Mouse (Mus musculus): ENCODE results near the gene Mid1. TPM values are rescaled to one million over a fixed set of nuclear protein-coding genes. Genes with fewer than 3 reads are reported as not detected.
"Not testable (repeated sequence)": the region's sequence is repeated elsewhere in the genome, so short reads cannot be mapped to it uniquely, and the experiment has no call there.

Gene Mid1
- total RNA-seq, 2 experiments from 2014 or later, result 21.7 to 22.5 TPM

DNA sequence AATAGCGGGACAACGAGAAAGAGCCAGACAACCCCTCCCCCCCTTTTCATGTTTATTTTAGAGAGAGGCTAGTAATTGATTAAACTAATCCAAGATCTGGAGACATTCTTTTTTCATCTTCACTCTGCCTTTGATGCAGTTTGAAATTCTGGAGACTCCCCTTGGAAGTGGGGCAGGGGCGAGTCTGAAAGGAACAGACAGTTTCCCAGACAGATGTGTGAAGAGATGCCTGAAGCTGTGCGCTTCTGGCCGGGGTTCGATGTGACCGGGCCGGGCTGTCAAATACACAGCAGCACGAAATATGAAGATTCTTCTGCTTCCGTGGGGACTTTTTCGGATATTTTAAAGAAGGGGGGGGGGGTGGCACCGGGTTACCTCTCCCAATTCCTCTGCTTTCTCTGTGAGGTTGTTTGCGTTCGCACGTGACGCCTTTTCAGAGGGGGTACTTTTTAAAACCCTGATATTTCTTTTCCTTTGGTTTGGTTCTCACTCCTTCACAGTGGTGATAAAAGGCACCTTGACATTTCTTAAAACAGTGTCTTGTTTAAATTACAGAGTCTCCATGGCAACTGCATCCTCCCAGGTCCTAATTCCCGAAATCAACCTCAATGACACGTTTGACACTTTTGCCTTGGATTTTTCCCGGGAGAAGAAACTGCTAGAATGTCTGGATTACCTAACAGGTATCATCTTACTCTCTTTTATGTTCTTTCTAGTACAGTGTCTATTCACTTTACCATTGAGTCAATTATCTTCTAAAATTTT lies 298.6 kb downstream of the Mid1 start:
- peak; percentile 36 to 46 for DNase-seq (ENCODE audit: low spot score in 2 of 2)

DNA sequence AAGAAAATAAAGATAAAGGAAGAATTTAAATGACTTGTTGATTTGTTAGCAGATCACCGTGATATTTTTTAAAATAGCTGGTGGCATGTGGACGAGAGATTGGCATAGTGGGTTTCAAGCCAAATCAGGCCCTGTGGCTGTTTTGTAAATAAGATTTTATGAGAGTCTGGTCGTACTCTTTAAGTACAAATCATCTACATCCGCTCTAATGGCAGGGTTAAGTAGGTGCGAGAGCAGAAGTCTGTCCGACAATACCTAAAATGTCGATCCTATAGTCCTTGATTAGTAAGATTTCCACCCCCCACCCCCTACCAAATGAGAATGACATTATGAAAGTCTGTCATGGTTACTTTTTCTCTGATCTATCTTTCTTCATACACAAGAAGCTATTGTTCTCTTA lies 299.3 kb downstream of the Mid1 start:
- DNase-seq (ENCODE audit: low spot score in 2 of 2), result peak in 1 of 2 experiments; percentile 12

DNA sequence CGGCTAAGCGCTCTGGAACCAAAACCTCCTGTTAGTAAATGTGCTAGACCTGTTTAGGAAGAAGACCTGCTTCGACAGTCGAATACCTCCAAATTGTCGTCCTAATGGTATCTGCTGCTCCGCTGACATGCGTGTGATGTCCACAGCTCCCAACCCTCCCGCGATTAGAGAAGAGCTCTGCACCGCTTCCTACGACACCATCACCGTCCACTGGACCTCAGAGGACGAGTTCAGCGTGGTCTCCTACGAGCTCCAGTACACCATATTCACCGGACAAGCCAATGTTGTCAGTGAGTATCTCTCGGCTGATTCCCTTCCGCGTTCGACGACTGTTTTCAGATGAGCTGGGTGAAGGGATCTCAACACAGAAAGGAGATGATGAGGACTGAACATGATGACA lies 299.9 kb downstream of the Mid1 start:
- peak; percentile 44 to 55 for DNase-seq (ENCODE audit: low spot score in 2 of 2)

DNA sequence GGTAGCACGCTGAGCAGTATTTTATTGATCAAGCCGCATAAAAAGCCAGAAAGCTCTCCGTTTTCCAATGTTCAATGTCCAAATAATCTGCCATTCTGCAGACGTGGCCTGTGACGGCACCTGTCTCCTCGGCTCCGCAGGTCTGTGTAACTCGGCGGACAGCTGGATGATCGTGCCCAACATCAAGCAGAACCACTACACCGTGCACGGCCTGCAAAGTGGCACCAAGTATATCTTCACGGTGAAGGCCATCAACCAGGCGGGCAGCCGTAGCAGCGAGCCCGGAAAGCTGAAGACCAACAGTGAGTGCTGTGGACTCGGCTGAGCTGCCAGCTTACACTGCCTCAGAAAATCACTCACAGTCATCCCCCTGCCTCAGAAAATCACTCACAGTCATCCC lies 300.8 kb downstream of the Mid1 start:
- peak; percentile 61 to 75 for DNase-seq (ENCODE audit: low spot score in 2 of 2)

DNA sequence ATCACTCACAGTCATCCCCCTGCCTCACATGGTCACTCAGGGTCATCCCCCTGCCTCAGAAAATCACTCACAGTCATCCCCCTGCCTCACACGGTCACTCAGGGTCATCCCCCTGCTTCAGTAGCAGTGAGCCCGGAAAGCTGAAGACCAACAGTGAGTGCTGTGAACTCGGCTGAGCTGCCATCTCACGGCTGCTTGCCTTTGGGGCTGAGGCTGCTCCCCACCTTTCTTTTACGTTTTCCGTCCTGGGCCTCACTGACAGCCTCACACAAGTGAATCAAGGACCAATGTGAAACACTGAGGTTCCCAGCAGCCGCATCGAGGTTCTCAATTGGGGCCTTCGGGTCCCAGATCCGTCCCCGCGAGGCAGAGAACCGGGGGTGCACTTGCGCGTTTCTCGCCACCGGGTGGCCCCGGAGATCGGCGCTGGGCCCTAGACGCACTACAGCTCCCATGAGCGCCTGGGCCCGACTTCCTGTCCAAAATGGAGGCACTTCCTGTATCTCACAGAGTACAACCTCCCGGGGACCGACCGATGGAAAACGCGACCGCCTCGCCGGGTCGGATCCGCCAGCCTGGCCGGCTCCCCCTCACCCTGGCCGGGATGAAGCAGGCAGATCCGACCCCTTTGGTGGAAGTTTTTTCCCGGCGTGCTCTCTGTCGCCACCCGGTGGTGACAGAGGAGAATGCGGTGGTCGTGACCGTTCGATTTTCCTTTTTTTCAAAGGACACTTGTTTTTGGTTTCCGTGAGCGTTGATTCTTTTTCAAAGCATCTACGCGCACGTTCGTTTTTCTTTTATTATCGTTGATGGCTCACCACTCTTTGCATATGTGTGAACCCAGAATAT lies 301.7 kb downstream of the Mid1 start:
- DNase-seq (ENCODE audit: low spot score in 2 of 2), result peak; percentile 85

DNA sequence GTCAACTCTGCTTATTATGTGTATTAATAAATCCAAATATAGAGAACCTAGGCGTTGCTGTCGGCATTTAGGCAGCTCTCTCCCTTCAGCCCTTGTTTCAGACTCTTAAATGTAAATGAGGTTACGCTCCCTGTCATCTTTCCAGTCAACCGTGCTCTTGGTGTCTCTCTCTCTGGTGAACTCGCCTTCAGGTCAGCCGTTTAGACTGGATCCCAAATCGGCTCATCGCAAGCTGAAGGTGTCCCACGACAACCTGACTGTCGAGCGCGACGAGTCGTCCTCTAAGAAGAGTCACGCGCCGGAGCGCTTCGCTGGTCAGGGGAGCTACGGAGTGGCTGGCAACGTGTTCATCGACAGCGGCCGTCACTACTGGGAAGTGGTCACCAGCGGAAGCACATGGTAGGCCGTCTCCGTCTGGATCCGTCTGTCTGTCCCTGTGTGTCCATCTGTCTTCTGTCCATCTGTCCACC lies 302.4 kb downstream of the Mid1 start:
- peak; percentile 80 to 85 for DNase-seq (ENCODE audit: low spot score in 2 of 2)

DNA sequence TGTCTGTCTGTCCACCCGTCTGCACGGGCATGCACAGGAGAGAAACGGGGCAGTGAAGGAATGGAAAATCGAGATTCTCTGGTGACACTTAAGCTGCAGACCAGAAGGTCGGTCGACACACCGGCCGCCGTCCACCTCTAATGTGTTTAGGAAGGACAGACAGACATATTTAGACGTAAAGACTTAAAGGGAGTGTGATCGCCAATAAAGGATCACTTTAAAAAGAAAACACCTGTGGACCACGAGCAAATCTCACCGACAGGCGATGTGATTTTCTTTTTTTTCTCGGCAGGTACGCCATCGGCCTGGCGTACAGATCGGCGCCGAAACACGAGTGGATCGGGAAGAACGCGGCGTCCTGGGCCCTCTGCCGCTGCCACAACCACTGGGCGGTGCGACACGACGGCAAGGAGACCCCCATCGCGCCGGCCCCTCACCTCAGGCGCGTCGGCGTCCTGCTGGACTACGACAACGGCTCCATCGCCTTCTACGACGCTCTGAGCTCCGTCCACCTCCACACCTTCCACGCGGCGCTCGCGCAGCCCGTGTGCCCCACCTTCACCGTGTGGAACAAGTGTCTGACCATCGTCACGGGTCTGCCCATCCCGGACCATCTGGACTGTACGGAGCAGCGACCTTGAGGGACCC lies 303.7 kb downstream of the Mid1 start:
- DNase-seq (ENCODE audit: low spot score in 2 of 2), result peak; percentile 66 to 82

DNA sequence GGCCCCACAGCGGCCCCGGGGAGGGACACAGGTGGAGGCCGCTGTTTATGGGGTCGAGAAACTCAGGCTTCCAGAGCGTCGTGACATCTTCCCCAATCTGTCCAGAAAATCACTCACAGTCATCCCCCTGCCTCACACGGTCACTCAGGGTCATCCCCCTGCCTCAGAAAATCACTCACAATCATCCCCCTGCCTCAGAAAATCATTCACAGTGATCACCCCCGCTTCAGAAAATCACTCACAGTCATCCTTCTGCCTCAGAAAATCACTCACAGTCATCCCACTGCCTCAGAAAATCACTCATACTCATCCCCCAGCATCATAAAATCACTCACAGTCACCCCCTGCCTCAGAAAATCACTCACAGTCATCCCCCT lies 304.2 kb downstream of the Mid1 start:
- DNase-seq (ENCODE audit: low spot score in 2 of 2), result not testable (repeated sequence)

DNA sequence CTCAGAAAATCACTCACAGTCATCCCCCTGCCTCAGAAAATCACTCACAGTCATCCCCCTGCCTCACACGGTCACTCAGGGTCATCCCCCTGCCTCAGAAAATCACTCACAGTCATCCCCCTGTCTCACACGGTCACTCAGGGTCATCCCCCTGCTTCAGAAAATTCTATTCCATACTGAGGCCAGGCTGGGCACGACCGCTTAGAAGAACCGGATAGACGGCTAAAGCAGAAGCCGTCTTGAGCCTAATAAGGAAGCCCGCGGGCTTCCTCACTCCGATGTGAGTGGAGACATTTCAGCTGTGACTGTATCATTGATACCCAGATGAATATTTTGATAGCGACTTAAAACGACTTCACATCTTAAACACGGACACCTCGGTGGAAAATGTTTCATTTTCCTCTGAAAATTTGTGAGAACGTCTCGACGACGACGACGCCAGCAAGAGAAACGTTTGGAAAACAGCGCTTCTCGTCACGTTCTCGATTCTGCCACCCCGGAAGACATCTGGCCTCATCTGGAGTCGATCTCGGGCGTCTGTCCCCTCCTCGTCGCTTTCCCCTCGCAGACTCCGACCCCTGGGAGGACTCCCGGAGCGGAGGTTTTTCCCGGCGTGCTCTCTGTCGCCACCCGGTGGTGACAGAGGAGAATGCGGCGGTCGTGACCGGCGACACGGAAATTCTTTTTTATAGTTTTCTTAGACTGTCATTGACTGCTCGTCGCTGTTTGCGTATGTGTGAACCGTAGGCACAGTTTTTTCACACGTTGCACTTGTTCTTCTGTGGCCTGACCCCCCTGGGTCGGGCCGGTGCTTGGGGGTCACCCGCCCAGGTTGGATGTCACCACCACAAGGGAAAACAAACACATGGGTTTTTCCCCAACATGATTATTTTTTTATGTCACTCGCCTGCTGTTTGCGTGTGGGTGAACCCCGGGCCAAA lies 305.0 kb downstream of the Mid1 start:
- peak; percentile 77 to 89 for DNase-seq (ENCODE audit: low spot score in 2 of 2)

DNA sequence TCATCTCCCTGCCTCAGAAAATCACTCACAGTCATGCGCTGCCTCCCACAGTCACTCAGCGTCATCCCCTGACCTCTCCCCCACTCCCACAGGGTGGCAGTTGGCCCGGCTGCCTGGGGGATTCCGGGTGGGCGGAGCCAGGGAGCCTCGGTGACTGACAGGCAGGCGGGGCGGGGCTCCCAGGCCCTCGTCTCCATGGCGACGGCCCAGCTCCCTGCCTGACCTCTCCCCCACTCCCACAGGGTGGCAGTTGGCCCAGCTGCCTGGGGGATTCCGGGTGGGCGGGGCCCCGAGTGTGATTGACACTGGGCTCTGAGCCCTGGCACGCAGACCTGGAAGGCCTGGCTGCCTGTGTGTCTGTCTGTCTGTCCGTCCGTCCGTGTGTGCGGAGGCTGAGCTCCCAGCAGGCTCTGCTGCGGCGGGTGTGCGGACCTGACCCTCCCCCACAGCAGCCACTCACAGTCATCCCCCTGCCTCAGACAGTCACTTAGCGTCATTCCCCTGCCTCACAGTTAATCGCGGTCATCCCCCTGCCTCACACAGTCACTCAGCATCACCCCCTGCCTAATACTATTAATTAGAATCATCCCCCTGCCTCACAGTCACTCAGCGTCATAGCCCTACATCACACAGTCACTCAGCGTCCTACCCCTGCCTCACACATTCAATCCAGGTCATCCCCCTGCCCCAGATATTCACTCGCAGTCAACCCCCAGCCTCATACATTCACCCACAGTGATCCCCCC lies 306.3 kb downstream of the Mid1 start:
- DNase-seq (ENCODE audit: low spot score in 2 of 2), result peak; percentile 97 to 100

DNA sequence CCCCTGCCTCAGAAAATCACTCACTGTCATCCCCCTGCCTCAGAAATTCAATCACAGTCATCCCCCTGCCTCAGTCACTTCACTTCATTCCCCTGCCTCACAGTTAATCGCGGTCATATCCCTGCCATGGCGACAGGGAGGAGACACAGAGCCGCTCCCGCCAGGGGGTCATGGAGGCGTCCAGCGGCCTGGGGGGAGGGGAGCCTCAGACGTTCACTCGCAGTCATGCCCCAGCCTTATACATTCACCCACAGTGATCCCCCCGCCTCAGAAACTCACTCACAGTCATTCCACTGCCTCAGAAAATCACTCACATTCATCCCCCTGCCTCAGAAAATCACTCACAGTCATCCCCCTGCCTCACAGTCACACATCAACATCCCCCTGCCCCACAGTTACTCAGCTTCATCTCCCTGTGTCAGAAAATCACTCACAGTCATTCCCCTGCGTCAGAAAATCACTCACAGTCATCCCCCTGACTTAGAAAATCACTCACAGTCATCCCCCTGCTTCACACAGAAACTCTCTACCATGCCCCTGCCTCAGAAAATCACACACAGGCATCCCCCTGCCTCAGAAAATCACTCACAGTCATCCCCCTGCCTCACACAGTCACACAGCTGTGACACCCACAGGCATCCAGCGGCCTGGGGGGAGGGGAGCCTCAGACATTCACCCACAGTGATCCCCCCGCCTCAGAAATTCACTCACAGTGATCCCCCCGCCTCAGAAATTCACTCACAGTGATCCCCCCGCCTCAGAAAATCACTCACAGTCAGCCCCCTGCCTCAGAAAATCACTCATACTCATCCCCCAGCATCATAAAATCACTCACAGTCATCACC lies 307.3 kb downstream of the Mid1 start:
- DNase-seq (ENCODE audit: low spot score in 2 of 2), result peak in 1 of 2 experiments; percentile 40

DNA sequence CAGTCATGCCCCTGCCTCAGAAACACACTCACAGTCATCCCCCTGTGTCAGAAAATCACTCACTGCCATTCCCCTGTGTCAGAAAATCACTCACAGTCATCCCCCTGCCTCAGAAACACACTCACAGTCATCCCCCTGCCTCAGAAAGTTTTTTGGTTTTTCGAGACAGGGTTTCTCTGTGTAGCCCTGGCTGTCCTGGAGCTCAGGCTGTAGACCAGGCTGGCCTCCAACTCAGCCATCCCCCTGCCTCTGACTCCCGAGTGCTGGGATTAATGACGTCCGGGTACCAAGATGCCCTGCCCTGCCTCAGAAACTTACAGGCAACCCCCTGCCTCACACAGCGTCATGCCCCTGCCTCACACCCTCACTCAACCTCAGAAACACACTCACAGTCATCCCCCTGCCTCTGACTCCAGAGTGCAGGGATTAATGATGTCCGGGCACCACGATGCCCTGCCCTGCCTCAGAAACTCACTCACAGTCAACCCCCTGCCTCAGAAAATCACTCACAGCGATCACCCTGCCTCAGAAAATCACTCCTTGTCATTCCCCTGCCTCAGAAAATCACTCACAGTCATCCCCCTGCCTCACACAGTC lies 308.1 kb downstream of the Mid1 start:
- DNase-seq (ENCODE audit: low spot score in 2 of 2), result peak in 1 of 2 experiments; percentile 73

DNA sequence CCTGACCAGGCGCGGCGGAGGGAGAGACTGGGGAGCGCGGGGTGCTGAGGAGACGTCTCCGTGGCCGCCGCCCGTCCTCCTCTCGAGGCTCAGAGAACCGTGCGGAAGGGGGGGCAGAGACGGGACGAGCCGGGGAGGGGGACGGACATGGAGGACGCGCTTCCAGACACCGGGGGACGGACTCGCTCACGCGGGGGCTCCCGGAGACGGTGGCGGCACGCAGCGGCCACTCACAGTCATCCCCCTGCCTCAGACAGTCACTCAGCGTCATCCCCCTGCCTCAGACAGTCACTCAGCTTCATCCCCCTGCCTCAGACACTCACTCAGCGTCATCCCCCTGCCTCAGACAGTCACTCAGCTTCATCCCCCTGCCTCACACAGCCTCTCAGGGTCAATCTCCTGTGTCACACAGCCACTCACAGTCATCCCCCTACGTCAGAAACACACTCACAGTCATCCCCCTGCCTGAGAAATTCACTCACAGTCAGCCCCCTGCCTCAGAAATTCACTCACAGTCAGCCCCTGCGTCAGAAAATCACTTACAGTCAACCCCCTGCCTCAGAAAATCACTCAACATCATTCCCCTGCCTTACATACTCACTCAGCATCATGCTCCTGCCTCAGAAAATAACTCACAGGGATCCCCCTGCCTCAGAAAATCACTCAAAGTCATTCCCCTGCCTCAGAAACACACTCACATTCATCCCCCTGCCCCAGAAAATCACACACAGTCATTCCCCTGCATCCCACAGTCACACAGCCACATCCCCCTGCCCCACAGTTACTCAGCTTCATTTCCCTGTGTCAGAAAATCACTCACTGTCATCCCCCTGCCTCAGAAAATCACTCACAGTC lies 309.2 kb downstream of the Mid1 start:
- DNase-seq (ENCODE audit: low spot score in 2 of 2), result peak; percentile 79 to 96

DNA sequence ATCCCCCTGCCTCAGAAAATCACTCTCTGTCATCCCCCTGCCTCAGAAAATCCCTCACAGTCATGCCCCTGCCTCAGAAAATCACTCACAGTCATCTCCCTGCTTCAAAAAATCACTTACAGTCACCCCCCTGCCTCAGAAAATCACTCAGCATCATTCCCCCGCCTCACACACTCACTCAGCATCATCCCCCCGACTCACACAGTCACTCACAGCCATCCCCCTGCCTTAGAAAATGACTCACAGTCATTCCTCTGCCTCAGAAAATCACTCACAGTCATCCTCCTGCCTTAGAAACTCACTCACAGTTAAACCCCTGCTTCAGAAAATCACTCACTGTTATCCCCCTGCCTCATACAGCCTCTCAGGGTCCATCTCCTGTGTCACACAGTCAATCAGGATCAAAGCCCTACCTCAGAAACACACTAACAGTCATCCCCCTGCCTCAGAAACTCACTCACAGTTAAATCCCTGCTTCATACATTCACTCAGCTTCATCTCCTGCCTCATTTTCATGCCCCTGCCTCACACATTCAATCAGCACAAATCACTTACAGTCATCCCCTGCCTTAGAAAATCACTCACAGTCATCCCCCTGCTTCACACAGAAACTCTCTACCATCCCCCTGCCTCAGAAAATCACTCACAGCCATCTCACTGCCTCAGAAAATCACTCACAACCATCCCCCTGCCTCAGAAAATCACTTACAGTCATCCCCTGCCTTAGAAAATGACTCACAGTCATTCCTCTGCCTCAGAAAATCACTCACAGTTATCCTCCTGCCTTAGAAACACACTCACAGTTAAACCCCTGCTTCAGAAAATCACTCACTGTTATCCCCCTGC lies 310.1 kb downstream of the Mid1 start:
- DNase-seq (ENCODE audit: low spot score in 2 of 2), result not testable (repeated sequence)

DNA sequence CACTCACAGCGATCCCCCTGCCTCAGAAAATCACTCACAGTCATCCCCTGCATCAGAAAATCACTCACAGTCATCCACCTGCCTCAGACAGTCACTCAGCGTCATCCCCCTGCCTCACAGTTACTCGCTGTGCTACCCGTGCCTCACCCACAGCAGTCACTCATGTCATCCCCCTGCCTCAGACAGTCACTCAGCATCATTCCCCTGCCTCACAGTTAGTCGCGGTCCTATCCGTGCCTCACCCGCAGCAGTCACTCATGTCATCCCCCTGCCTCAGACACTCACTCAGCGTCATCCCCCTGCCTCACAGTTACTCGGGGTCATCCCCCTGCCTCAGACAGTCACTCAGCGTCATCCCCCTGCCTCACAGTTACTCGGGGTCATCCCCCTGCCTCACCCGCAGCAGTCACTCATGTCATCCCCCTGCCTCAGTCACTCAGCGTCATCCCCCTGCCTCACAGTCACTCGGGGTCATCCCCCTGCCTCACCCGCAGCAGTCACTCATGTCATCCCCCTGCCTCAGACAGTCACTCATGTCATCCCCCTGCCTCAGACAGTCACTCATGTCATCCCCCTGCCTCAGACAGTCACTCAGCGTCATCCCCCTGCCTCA lies 311.0 kb downstream of the Mid1 start:
- peak in 1 of 2 experiments; percentile 67 for DNase-seq (ENCODE audit: low spot score in 2 of 2)

DNA sequence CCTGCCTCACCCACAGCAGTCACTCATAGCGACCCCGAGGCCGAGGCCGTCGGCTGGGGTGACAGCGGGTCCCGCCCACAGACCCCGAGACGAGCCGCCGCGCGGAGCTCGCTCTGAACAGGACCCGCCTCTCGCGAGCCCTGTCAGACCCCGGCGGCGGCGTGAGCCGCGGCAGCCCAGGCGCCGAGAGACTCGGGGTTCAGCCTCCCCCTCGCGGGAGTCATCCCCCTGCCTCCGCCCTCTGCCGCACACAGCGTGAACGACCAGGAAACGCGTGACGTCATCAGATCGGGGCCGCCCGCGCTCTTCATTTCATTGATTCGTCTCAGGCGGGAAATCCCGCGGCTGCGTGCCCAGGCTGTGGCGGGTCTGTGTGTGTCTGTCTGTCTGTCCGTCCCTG lies 311.9 kb downstream of the Mid1 start:
- peak; percentile 91 to 98 for DNase-seq (ENCODE audit: low spot score in 2 of 2)
